Mouse (Mus musculus): ENCODE measurements around the gene Bcl7a. TPM values are rescaled to one million over a fixed set of nuclear protein-coding genes. Genes with fewer than 3 reads are reported as not detected.

The Bcl7a gene
- polyA plus RNA-seq, 1 experiment, result 5.6 TPM

- TF ChIP-seq CTCF (IDR thresholded peaks at IDR 0.05; ENCODE audit: control insufficient read depth, insufficient read depth, insufficient read length), result no peak
- no peak for TF ChIP-seq USF1 (IDR thresholded peaks at IDR 0.05; ENCODE audit: low read depth)
- TF ChIP-seq MAX (IDR thresholded peaks at IDR 0.05), result no peak
- TF ChIP-seq CEBPB (IDR thresholded peaks at IDR 0.05; ENCODE audit: low read depth), result no peak
- TF ChIP-seq MYOD1 (IDR thresholded peaks at IDR 0.05; ENCODE audit: control insufficient read depth, insufficient read length, low read depth), result no peak
- TF ChIP-seq FOSL1 (IDR thresholded peaks at IDR 0.05; ENCODE audit: insufficient read depth, low read length, poor library complexity, severe bottlenecking), result no peak
- TF ChIP-seq MYOG (IDR thresholded peaks at IDR 0.05; ENCODE audit: control insufficient read depth, extremely low read depth, insufficient read length), result no peak
- H3K79me2 ChIP-seq (ENCODE audit: control insufficient read depth, insufficient read depth), result no peaks in the 10 kb centered on the region
- no peaks in the 10 kb centered on the region for H3K36me3 ChIP-seq (ENCODE audit: control insufficient read depth, insufficient read depth)
- H3ac ChIP-seq (ENCODE audit: control insufficient read depth, insufficient read length, low read depth), result no peak overlapping the region
- H3K79me3 ChIP-seq (ENCODE audit: low read depth), result no peaks in the 10 kb centered on the region
- no peak overlapping the region for H3K4me3 ChIP-seq (ENCODE audit: insufficient read depth, poor library complexity, severe bottlenecking)
- peaks cover 28% of the 10 kb centered on the region for H3K27me3 ChIP-seq (ENCODE audit: control insufficient read depth, insufficient read depth, insufficient read length)
Observed at GRCm38 (mm10) chr5:123298526-123298925, 45.1 kb upstream of the Bcl7a start.

DNA sequence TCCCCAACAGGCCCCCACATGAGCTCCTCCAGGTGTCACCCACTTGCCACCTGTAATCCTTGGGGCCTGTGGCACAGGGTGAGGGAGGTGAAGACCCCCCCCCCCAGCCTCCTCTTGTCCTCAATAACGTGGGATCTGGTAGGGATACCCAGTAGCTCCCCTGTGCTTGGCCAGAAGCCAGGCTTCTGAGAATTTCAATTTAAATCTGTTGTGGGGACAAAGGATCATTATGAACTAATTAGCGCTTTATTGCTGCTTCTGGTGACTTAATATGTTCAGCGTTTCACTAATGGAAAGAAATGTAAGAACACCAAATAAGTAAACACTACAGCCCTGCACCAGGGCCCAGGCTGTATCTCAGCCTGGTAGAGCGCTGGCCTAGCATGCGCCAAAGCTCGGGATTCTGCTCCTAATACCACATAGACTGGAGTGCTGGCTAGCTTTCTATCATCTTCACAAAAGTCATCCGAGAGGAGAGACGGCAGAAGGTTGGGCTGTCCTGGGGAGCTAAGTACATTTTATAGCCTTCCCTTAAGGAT, 43.1 kb upstream of the Bcl7a start:
- TF ChIP-seq CEBPB (IDR thresholded peaks at IDR 0.05; ENCODE audit: low read depth) (no peak), MYOD1 (IDR thresholded peaks at IDR 0.05; ENCODE audit: control insufficient read depth, insufficient read length, low read depth) (no peak), MAX (IDR thresholded peaks at IDR 0.05) (no peak), MYOG (IDR thresholded peaks at IDR 0.05; ENCODE audit: control insufficient read depth, extremely low read depth, insufficient read length) (no peak), FOSL1 (IDR thresholded peaks at IDR 0.05; ENCODE audit: insufficient read depth, low read length, poor library complexity, severe bottlenecking) (no peak), USF1 (IDR thresholded peaks at IDR 0.05; ENCODE audit: low read depth) (no peak), CTCF (IDR thresholded peaks at IDR 0.05; ENCODE audit: control insufficient read depth, insufficient read depth, insufficient read length) (no peak)
- Histone ChIP-seq H3K79me3 (ENCODE audit: low read depth) (no peaks in the 10 kb centered on the region), H3K36me3 (ENCODE audit: control insufficient read depth, insufficient read depth) (no peaks in the 10 kb centered on the region), H3K27me3 (ENCODE audit: control insufficient read depth, insufficient read depth, insufficient read length) (peaks cover 28% of the 10 kb centered on the region), H3ac (ENCODE audit: control insufficient read depth, insufficient read length, low read depth) (no peak overlapping the region), H3K79me2 (ENCODE audit: control insufficient read depth, insufficient read depth) (no peaks in the 10 kb centered on the region), H3K4me3 (ENCODE audit: insufficient read depth, poor library complexity, severe bottlenecking) (no peak overlapping the region)

DNA sequence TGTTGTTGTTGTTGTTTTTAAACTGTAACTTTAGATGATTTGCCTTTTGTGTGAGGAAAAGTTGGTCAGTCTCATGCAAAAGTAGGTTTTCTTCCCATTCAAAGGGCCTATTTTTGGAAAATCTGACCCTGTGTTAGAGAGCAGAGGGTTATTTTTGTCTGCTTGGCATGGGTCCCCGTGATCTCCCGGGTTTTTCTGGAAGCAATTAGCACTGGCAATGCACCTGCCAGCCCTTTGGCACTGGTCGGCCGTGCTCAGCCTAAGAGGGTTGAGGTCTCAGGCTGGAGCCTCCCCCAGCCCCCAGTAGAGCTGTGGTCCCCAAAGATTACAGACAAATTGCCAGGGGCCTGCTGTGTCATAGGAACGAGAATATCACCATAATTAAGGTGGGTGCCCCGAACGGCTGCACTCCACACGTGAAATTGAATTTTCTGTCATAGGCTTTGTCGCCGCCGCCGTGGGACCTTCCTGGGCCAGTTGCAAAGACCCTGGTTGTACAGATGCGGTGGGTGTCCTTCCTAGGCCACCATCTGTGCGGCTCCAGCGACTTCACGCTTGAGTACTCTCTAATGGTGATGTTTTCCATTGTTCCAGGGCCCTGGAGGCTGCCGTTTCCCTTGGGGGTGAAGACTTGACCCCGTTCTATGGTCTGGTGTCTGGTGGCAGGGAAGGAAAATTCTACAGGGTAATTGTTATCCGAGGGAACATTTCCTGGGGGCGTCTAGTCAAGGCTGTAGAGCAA, 41.7 kb upstream of the Bcl7a start:
- peaks cover 25% of the 10 kb centered on the region for H3K27me3 ChIP-seq (ENCODE audit: control insufficient read depth, insufficient read depth, insufficient read length)
- TF ChIP-seq CTCF (IDR thresholded peaks at IDR 0.05; ENCODE audit: control insufficient read depth, insufficient read depth, insufficient read length) (no peak), MYOD1 (IDR thresholded peaks at IDR 0.05; ENCODE audit: control insufficient read depth, insufficient read length, low read depth) (no peak)
- H3K79me2 ChIP-seq (ENCODE audit: control insufficient read depth, insufficient read depth), result no peaks in the 10 kb centered on the region
- no peak overlapping the region for H3ac ChIP-seq (ENCODE audit: control insufficient read depth, insufficient read length, low read depth)
- no peaks in the 10 kb centered on the region for H3K36me3 ChIP-seq (ENCODE audit: control insufficient read depth, insufficient read depth)
- no peaks in the 10 kb centered on the region for H3K79me3 ChIP-seq (ENCODE audit: low read depth)
- H3K4me3 ChIP-seq (ENCODE audit: insufficient read depth, poor library complexity, severe bottlenecking), result no peak overlapping the region

DNA sequence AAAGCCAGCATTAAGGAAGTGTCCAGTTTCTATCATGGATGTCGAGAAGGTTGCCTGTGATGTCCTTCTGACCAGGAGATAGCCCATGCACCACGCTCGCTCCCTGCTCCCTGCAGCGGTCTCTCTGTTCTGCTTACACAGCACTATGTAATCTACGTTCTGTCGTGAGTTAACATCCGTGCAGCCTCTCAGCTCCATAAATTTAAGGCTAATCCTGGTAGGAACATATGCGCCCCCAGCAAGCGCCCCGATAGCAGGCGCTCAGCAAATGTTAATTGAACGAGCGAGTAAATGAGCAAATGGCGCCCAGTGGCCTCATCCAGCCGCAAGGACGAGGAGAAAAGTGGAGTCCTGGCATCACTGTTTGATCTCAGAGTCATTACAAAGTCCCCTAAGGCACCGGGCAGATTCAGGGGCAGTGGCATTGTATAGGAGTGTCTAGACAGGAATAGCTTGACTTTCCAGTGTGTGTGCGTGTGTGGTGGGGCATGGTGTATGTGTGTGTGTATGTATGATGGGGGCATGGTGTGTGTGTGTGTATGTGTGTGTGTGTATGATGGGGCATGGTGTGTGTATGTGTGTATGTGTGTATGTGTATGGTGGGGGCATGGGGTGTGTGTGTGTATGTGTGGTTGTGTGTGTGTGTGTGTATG, 35.9 kb upstream of the Bcl7a start:
- no peaks in the 10 kb centered on the region for H3K79me2 ChIP-seq (ENCODE audit: control insufficient read depth, insufficient read depth)
- no peaks in the 10 kb centered on the region for H3K79me3 ChIP-seq (ENCODE audit: low read depth)
- no peak for TF ChIP-seq FOSL1 (IDR thresholded peaks at IDR 0.05; ENCODE audit: insufficient read depth, low read length, poor library complexity, severe bottlenecking)
- TF ChIP-seq CEBPB (IDR thresholded peaks at IDR 0.05; ENCODE audit: low read depth), result no peak
- no peak for TF ChIP-seq CTCF (IDR thresholded peaks at IDR 0.05; ENCODE audit: control insufficient read depth, insufficient read depth, insufficient read length)
- no peak for TF ChIP-seq MAX (IDR thresholded peaks at IDR 0.05)
- TF ChIP-seq MYOD1 (IDR thresholded peaks at IDR 0.05; ENCODE audit: control insufficient read depth, insufficient read length, low read depth), result no peak
- no peak for TF ChIP-seq USF1 (IDR thresholded peaks at IDR 0.05; ENCODE audit: low read depth)
- TF ChIP-seq MYOG (IDR thresholded peaks at IDR 0.05; ENCODE audit: control insufficient read depth, extremely low read depth, insufficient read length), result no peak
- no peaks in the 10 kb centered on the region for H3K36me3 ChIP-seq (ENCODE audit: control insufficient read depth, insufficient read depth)
- peaks cover 15% of the 10 kb centered on the region for H3K27me3 ChIP-seq (ENCODE audit: control insufficient read depth, insufficient read depth, insufficient read length)
- no peak overlapping the region for H3K4me3 ChIP-seq (ENCODE audit: insufficient read depth, poor library complexity, severe bottlenecking)
- no peak overlapping the region for H3ac ChIP-seq (ENCODE audit: control insufficient read depth, insufficient read length, low read depth)

GRCm38 (mm10) chr5:123309816-123310215, 33.8 kb upstream of the Bcl7a start:
- H3K4me3 ChIP-seq (ENCODE audit: insufficient read depth, poor library complexity, severe bottlenecking), result no peak overlapping the region
- no peaks in the 10 kb centered on the region for H3K79me3 ChIP-seq (ENCODE audit: low read depth)
- no peaks in the 10 kb centered on the region for H3K79me2 ChIP-seq (ENCODE audit: control insufficient read depth, insufficient read depth)
- no peak overlapping the region for H3ac ChIP-seq (ENCODE audit: control insufficient read depth, insufficient read length, low read depth)
- TF ChIP-seq CEBPB (IDR thresholded peaks at IDR 0.05; ENCODE audit: low read depth), result no peak
- no peak for TF ChIP-seq CTCF (IDR thresholded peaks at IDR 0.05; ENCODE audit: control insufficient read depth, insufficient read depth, insufficient read length)
- TF ChIP-seq FOSL1 (IDR thresholded peaks at IDR 0.05; ENCODE audit: insufficient read depth, low read length, poor library complexity, severe bottlenecking), result no peak
- no peak for TF ChIP-seq MYOG (IDR thresholded peaks at IDR 0.05; ENCODE audit: control insufficient read depth, extremely low read depth, insufficient read length)
- no peak for TF ChIP-seq MAX (IDR thresholded peaks at IDR 0.05)
- TF ChIP-seq MYOD1 (IDR thresholded peaks at IDR 0.05; ENCODE audit: control insufficient read depth, insufficient read length, low read depth), result no peak
- no peak for TF ChIP-seq USF1 (IDR thresholded peaks at IDR 0.05; ENCODE audit: low read depth)
- peaks cover 5% of the 10 kb centered on the region for H3K27me3 ChIP-seq (ENCODE audit: control insufficient read depth, insufficient read depth, insufficient read length)
- no peaks in the 10 kb centered on the region for H3K36me3 ChIP-seq (ENCODE audit: control insufficient read depth, insufficient read depth)

All from C2C12 (cell line).